Mouse (Mus musculus): ENCODE measurements at regions not wholly inside any gene's neighbourhood (a gene's known extent, or its start where the extent isn't known, plus 50 kb on each side); places are given as distances from the start of the nearest gene placed in this dataset.

- H3K9ac ChIP-seq (replicated peaks; ENCODE audit: low read length), result no peak overlapping the region
- H3K27me3 ChIP-seq (ENCODE audit: insufficient read depth, low read length), result no peaks in the 10 kb centered on the region
- H3K4me3 ChIP-seq (ENCODE audit: low read length), result no peak overlapping the region
- H3K36me3 ChIP-seq (ENCODE audit: insufficient read depth, low read length), result no peaks in the 10 kb centered on the region
- H3K27ac ChIP-seq (ENCODE audit: low read length), result no peak overlapping the region
- 76% methylated on average over 8 of the region's 8 CpGs for WGBS
- no peaks in the 10 kb centered on the region for H3K4me1 ChIP-seq (ENCODE audit: insufficient read depth, low read length)
- no peaks in the 10 kb centered on the region for H3K9me3 ChIP-seq (ENCODE audit: low read length)
- no peak for ATAC-seq (ENCODE audit: low FRiP score, low TSS enrichment)
- H3K4me2 ChIP-seq (replicated peaks; ENCODE audit: low read depth, low read length), result no peak overlapping the region
Measured at GRCm38 (mm10) chr6:107998921-107999690, 65.7 kb upstream of the Setmar start.

- H3K4me3 ChIP-seq (ENCODE audit: low read length), result no peak overlapping the region
- H3K4me1 ChIP-seq (ENCODE audit: insufficient read depth, low read length), result no peaks in the 10 kb centered on the region
- no peaks in the 10 kb centered on the region for H3K9me3 ChIP-seq (ENCODE audit: low read length)
- H3K4me2 ChIP-seq (replicated peaks; ENCODE audit: low read depth, low read length), result no peak overlapping the region
- H3K27me3 ChIP-seq (ENCODE audit: insufficient read depth, low read length), result no peaks in the 10 kb centered on the region
- no peak overlapping the region for H3K9ac ChIP-seq (replicated peaks; ENCODE audit: low read length)
- 48% methylated on average over 1 of the region's 1 CpGs for WGBS
- ATAC-seq (ENCODE audit: low FRiP score, low TSS enrichment), result no peak
- no peaks in the 10 kb centered on the region for H3K36me3 ChIP-seq (ENCODE audit: insufficient read depth, low read length)
- no peak overlapping the region for H3K27ac ChIP-seq (ENCODE audit: low read length)
Measured at GRCm38 (mm10) chr6:108003231-108003630, 61.6 kb upstream of the Setmar start.

GRCm38 (mm10) chr6:108008323-108008722 is 56.5 kb upstream of the Setmar start:
- no peaks in the 10 kb centered on the region for H3K36me3 ChIP-seq (ENCODE audit: insufficient read depth, low read length)
- no peak overlapping the region for H3K27ac ChIP-seq (ENCODE audit: low read length)
- no peaks in the 10 kb centered on the region for H3K9me3 ChIP-seq (ENCODE audit: low read length)
- no peaks in the 10 kb centered on the region for H3K4me1 ChIP-seq (ENCODE audit: insufficient read depth, low read length)
- H3K27me3 ChIP-seq (ENCODE audit: insufficient read depth, low read length), result no peaks in the 10 kb centered on the region
- H3K4me3 ChIP-seq (ENCODE audit: low read length), result no peak overlapping the region
- WGBS, result 27% methylated on average over 1 of the region's 1 CpGs
- no peak overlapping the region for H3K9ac ChIP-seq (replicated peaks; ENCODE audit: low read length)
- no peak for ATAC-seq (ENCODE audit: low FRiP score, low TSS enrichment)
- H3K4me2 ChIP-seq (replicated peaks; ENCODE audit: low read depth, low read length), result no peak overlapping the region
